Mouse (Mus musculus) spleen, postnatal 36 days (tissue): ENCODE measurements at regions not wholly inside any gene's neighbourhood (a gene's known extent, or its start where the extent isn't known, plus 50 kb on each side); places are given as distances from the start of the nearest gene placed in this dataset.

ENCODE experiments used
- DNase-seq, 2 experiments: peaks; one replicate each; pipeline ENCODE4 v3.0.0; 2022; ENCODE audit warnings: low spot score in 2 of 2, mixed read lengths in 1 of 2

DNA sequence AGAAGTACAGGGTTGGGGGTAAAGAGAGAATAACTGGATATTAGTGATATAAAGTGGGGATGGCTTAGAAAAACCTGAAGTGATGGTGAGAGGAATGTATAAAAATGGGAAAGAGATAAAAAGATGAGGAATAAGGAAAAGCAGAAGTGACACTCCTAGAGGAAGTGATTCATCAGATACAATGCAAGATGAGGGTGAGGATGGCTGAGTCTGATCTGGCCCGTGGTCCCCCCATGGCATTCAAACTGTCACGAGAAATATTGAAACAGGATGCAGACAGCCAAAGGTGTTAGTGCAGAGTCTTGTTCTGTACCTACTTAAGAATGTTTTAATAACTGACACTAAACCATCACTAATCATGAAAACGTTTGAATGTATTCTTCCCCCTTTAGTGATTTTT, 56.2 kb upstream of the Kitl start:
- no peak for DNase-seq

DNA sequence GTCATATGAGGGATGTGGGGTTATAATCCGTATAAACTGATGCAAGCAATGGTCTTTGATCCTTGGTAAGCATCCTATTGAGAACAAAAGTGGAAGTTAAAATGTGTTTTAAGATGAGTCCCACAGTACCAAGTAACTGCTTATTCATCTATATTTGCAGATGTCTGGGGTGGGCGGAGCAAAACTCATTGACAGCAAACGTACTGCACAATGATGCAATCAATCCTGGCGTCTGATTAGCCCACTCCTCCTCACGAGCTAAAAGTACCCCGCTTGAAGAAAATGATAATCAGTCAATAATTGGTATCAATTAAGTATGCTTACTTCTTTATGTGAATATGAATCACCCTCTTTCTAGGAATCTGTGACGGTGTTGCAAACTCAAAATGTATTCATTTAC, 62.9 kb upstream of the Kitl start:
- no peak for DNase-seq

DNA sequence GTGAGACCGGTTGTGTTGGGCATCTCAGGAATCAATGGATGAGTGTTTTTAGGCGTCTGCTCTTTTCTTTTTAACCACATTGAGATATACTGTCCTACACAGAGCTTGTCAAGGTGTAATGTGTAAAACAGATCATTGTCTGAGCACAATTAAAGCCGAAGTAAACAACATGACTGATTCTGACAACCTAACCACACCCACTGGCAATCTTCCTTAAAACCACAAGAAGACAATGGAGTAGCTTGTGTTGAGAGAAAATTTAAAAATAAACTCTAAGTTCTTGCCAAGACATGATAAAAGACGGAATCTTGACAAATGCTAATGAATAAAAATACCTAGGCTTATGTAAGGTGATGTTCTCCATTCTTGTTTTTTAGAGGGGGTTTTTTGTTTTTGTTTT, 63.7 kb upstream of the Kitl start:
- DNase-seq: no peak

GRCm38 (mm10) chr10:99951316-99951715, 64.1 kb upstream of the Kitl start:
- no peak for DNase-seq

GRCm38 (mm10) chr10:99948740-99949139, 66.7 kb upstream of the Kitl start:
- no peak for DNase-seq

DNA sequence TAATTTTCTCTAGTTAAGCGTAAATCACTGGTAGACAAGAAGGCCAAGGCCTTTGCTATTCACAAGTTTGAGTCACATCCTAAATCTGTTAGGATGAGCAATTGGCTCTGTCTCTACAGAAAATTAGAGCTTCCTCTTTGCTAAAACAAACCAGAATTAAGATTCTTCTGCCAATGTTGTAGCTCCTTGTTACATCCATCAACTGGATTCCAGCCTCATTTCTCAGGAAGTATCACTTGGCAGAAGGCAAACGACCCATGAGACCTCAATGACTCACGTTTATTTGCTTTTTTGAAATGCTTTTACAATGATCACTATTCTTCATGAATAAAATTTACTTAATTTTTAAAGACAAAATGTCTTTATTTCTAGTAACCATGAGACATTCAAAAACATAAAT, 70.0 kb upstream of the Kitl start:
- DNase-seq: no peak

GRCm38 (mm10) chr10:99941665-99942064, 73.8 kb upstream of the Kitl start:
- no peak for DNase-seq

DNA sequence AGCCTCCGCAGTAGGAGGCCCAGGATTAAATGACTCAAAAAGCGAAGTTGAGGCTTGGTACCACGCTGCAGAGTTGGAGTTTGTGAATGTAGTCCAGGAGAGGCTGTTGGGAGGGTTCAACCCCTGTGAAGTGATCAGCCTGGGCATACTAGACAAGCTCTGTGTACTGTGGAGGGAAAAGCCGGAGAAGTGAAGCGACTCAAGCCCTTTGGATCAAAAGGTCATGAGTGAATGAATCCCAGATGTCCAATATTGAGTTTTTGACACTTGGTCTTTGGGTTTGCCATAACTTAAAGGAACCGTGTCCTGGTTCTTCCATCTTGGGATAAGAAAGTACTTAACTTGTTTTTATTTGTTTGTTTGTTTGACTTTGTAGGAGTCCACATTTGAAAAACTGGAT, 76.5 kb upstream of the Kitl start:
- no peak for DNase-seq

- DNase-seq: no peak
Observed at GRCm38 (mm10) chr10:99937921-99938618, 77.4 kb upstream of the Kitl start.

GRCm38 (mm10) chr10:99929191-99929590, 86.2 kb upstream of the Kitl start:
- no peak for DNase-seq

- DNase-seq: no peak
Observed at GRCm38 (mm10) chr10:99927913-99928312, 87.5 kb upstream of the Kitl start.

DNA sequence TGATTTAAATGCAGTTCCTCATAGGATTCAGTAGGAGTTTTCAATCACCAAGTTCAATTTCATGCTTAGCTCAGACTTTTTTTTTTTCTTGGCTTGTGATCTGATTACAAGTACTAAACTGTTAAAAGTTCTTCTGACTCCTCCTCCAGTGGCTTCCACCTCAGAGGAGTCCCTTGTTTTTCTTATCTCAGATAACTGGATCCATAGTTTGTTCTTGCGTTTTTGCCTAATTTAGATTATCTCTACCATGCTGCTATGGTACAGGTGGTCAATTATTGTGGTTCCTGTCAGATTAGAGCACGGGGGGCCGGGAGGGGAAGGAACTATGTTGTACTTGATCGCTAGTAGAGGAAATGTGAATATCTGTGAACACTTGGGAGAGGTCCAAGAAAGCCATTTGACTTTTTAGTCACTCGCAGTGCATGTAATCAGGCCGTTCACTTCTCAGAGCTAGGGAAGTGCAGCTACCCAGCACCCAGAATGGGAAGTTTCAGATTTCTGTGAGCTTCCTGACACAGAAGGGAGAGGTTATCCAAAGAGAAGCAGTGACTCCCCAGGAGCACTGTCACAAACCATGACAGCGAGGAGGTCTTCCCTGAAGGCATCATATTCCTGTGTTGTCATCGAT, 89.0 kb upstream of the Kitl start:
- no peak for DNase-seq

- DNase-seq: no peak
Observed at GRCm38 (mm10) chr10:99924541-99924940, 90.9 kb upstream of the Kitl start.

GRCm38 (mm10) chr10:99919925-99920324, 95.5 kb upstream of the Kitl start:
- no peak for DNase-seq

GRCm38 (mm10) chr10:99918567-99919320, 96.7 kb upstream of the Kitl start:
- no peak for DNase-seq

DNA sequence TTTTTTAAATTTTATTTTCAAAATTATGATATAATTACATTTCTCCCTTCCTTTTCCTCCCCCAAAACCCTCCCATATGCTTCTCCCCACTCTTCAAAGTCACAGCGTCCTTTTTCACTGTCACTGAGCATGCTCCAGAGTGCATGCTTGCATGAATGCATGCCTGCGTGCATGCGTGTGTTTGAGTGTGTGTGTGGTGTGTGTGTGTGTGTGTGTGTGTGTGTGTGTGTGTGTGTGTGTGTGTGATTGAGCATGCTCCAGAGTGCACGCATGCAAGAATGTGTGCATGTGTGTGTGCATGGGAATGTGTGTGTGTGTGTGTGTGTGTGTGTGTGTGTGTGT, 101.6 kb upstream of the Kitl start:
- DNase-seq: no peak

DNA sequence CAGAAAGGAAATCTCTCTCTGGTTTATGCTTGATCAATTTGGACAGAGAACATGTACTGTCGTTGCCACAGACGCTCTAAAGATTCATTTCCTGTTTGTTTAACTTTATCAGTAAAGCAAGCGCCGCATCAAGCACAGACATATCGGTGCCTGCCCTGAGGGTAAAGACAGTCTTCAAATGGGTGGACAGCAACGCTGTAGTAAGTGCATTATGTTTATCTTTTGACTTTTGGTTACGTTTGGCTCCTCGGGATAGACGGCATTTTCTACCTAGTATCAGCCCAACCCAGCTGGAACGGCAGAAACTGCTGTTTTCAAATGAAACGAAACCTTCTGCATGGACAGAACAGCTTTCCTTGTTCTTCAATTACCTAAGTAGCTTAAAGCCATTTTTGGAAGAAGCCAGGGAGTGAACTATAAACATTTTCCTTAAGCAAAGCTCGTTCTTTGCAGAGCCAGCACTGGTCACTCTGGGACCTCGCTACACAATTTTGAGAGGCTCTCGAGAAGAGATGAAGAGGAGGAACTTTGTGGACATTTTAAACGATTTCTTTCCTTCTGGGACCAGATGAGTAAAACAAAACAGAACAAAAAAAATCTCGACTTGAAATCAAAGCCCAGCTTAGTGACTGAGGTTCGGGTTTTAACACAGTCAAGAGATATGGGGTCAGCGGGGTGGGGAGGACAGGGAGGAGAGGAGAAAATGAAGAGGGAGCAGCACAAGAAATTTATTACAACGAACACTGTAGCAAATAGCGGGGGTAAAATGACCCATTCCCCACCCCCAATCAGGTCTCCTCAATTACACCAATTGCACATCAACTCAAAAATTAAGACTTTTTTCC, 102.2 kb upstream of the Kitl start:
- DNase-seq: peak; percentile 13 to 21

GRCm38 (mm10) chr10:99910011-99910723, 105.3 kb upstream of the Kitl start:
- no peak for DNase-seq

- DNase-seq: no peak
Observed at GRCm38 (mm10) chr10:99908044-99908443, 107.4 kb upstream of the Kitl start.

GRCm38 (mm10) chr10:99906778-99907435, 108.5 kb upstream of the Kitl start:
- no peak for DNase-seq
